16 mouse cellular contexts compared by ENCODE assay signal in genomic region chr7:77445352-77446051, GRCm38 (mm10).
A peak's percentile ranks its signal among the peaks of the same experiment; 100 is the strongest.
DNase-seq lines count a peak whose midpoint lies in the region; ATAC-seq and TF ChIP-seq lines count a peak whose summit lies in the region.
"Had no signal": no experiment of that assay in that cellular context is flagged by ENCODE, and none has a peak within 500 bp of the region (broad histone marks: within the 10 kb centered on the region; RNA-seq: fewer than 3 reads in every experiment).

No protein-coding gene starts in this region.

- H3K36me3 ChIP-seq in forebrain, postnatal 0 days (ENCODE audit: insufficient read depth) = no peaks in the 10 kb centered on the region
- no peaks in the 10 kb centered on the region for H3K36me3 ChIP-seq in midbrain, embryonic 12.5 days
- H3K36me3 ChIP-seq: G1E; liver, embryonic 12.5 days had no signal

- TF ChIP-seq CTCF in forebrain, postnatal 0 days (IDR thresholded peaks at IDR 0.05; ENCODE audit: low read depth) = no peak
- no peak for TF ChIP-seq CTCF in gastrocnemius, adult 2 months (IDR thresholded peaks at IDR 0.05)

- H3K4me1 ChIP-seq in forebrain, postnatal 0 days (ENCODE audit: insufficient read depth) = no peaks in the 10 kb centered on the region
- H3K4me1 ChIP-seq in midbrain, embryonic 12.5 days = peaks cover 10% of the 10 kb centered on the region; the same call in 1 of the 2 replicates
- H3K4me1 ChIP-seq: liver, embryonic 12.5 days had no signal

- no peak overlapping the region for H3K9ac ChIP-seq in forebrain, postnatal 0 days
- H3K9ac ChIP-seq in midbrain, embryonic 12.5 days (replicated peaks) = no peak overlapping the region
- H3K9ac ChIP-seq: liver, embryonic 12.5 days had no signal

- DNase-seq in left cerebral cortex, postnatal 4 days = peak; percentile 16
- DNase-seq in left cerebral cortex, postnatal 14 days (ENCODE audit: low spot score in 2 of 2) = no peak
- peak; percentile 2 for DNase-seq in forebrain, postnatal 0 days
- DNase-seq in retina, embryonic 14.5 days (ENCODE audit: low spot score) = peak; percentile 54
- DNase-seq in gastrocnemius, adult 2 months = no peak
- no peak for DNase-seq in cerebellum, adult 11-12 months
- DNase-seq in B cell, adult 2 months = no peak
- DNase-seq: cerebellum, adult 2 months; gastrocnemius, postnatal 10 days; heart, postnatal 4 days; kidney, adult 9 months; lung, postnatal 10 days had no signal

- H3K9me3 ChIP-seq in forebrain, postnatal 0 days (ENCODE audit: low read length) = no peaks in the 10 kb centered on the region
- no peaks in the 10 kb centered on the region for H3K9me3 ChIP-seq in midbrain, embryonic 12.5 days
- H3K9me3 ChIP-seq: liver, embryonic 12.5 days had no signal

- no peak for ATAC-seq in forebrain, postnatal 0 days
- peak; percentile 62; the same call in 1 of the 2 replicates for ATAC-seq in midbrain, embryonic 12.5 days (ENCODE audit: low FRiP score, low read depth)
- ATAC-seq: liver, embryonic 12.5 days had no signal

- H3K4me3 ChIP-seq in forebrain, postnatal 0 days (ENCODE audit: low read depth, low read length) = no peak overlapping the region
- no peak overlapping the region for H3K4me3 ChIP-seq in midbrain, embryonic 12.5 days
- H3K4me3 ChIP-seq in gastrocnemius, adult 2 months = no peak overlapping the region
- H3K4me3 ChIP-seq: liver, embryonic 12.5 days had no signal

- no peak overlapping the region for H3K4me2 ChIP-seq in forebrain, postnatal 0 days (ENCODE audit: low read depth)
- 0 out of 2 replicates have a peak overlapping the region, but pooled peaks have one; percentile 9 for H3K4me2 ChIP-seq in midbrain, embryonic 12.5 days (replicated peaks)
- H3K4me2 ChIP-seq: heart, embryonic 11.5 days; liver, embryonic 12.5 days had no signal

- H3K27me3 ChIP-seq in forebrain, postnatal 0 days (ENCODE audit: insufficient read depth, low read length) = no peaks in the 10 kb centered on the region
- no peaks in the 10 kb centered on the region for H3K27me3 ChIP-seq in midbrain, embryonic 12.5 days
- H3K27me3 ChIP-seq: liver, embryonic 12.5 days had no signal

- 41% methylated on average over 11 of the region's 11 CpGs for WGBS in forebrain, postnatal 0 days
- 55% methylated on average over 11 of the region's 11 CpGs for WGBS in midbrain, embryonic 12.5 days

- intact Hi-C loops in left cerebral cortex, postnatal 4 days (cut with DNase I) = no loop called here
- intact Hi-C loops in left cerebral cortex, postnatal 14 days (cut with DNase I) = no loop called here
- intact Hi-C loops in gastrocnemius, adult 2 months (cut with DNase I) = no loop called here

- no peak overlapping the region for H3K27ac ChIP-seq in forebrain, postnatal 0 days (ENCODE audit: low read depth, low read length)
- H3K27ac ChIP-seq in midbrain, embryonic 12.5 days (replicated peaks) = no peak overlapping the region; the same call in 1 of the 2 replicates
- no peak overlapping the region for H3K27ac ChIP-seq in gastrocnemius, adult 2 months
- H3K27ac ChIP-seq: liver, embryonic 12.5 days had no signal

Comparison
In these comparisons a context has a peak if more than half of its experiments do, and no peak if none do; other contexts are left out.
1. DNase-seq: peak in left cerebral cortex, postnatal 4 days (single experiment), forebrain, postnatal 0 days (single experiment) and retina, embryonic 14.5 days (single experiment); none in left cerebral cortex, postnatal 14 days (0 of 2), gastrocnemius, adult 2 months (single experiment), cerebellum, adult 11-12 months (single experiment) and B cell, adult 2 months (0 of 2).